Mouse (Mus musculus): Measurements from ENCODE around the gene Rab25.

The Rab25 gene

DNA sequence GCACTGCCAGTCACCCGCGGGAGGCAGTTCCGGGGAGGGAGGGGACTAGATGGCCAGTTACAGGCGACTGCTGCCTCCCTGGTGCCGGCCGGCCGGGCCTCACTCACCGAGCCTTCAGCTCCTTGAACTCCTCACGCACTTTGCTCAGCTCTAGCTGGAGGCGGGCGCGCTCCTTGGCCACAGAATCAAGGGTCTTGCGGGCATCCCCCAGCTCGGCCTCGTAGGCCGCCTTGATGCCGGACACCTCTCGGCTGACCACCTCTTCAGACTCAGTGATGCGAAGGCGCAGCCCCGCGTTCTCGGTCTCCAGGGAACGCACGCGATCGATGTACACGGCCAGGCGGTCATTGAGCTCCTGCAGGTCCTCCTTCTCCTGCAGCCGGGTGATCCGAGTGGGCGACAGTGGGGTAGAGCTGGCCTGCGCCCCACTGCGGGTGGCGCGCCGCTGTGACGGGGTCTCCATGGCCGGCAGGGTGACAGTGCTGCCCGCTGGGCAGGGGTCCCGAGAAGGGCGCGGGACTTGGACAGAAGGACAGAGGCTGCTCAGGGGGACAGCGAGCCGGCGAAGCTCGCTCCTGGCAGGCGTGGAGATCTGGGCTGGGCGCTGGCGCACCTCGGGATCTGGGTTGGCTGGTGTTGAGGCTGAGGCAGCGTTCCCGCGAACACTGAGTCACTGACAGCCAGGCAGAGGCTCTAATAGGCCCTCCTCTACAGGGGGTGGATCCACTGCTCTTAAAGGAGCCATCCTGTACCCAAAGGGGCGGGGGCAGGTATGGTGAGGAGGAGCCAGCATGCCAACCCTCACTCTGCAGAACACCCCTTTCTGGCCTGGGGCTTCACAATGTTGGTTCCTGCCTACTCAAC lies 45.2 kb downstream of the Rab25 start:
- peak; percentile 95 for DNase-seq

DNA sequence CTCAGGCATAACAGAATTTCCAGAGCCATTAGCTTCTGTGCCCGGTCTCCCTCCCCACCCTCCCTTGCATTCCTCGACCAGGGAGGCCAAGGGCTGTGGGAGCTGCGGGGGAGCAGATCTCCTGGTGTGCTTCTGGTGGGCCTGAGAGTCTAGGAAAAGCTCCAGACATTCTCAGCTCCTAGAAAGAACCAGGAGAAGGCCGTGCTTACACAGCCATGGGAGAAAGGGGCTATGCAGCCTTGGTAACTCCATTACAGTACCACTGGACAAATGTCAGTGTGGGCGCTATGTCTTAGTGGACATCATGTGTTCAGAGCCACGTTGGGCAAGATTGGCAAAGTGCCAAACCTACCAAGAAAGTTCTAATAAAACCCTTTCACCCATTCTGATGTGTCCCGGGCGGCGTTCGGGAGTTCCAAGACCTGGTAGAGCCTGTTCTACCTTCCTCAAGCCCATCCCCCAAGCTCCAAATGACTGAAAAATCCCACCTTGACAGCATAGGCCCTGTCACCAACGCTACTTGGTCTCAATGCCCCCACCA lies 46.0 kb downstream of the Rab25 start:
- peak; percentile 69 for DNase-seq

DNA sequence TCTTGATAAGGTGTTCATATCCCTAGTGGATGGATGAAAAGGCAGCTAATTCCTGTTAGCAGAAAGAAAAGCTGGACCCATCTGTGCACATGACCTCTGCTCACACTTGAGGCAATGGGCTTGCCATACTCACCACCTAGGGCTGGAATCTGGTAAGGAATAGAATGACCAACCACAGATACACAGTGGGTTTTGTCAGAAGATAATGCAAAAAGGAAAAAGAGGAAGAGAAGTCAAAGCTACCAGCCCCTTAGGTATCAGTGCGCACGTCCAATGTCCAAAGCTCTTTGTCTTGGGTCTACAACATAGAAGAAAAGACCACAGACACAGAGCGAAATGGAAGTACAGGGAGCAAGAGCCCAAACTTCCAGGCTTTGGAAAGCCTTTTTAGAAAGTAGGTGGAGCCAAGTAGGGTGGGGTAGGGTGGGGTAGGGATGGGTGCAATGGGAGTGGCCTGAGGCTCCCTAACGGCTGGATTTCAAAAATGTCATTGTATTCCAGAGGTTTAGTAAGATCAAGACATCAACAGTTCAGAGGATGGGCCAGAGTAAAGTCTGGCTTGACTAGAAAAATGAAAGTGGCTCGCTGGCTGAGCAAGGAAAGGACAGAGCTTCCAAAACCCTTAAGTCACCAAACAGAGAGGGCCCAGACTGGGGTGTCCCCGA lies 46.6 kb downstream of the Rab25 start:
- DNase-seq = no peak

DNA sequence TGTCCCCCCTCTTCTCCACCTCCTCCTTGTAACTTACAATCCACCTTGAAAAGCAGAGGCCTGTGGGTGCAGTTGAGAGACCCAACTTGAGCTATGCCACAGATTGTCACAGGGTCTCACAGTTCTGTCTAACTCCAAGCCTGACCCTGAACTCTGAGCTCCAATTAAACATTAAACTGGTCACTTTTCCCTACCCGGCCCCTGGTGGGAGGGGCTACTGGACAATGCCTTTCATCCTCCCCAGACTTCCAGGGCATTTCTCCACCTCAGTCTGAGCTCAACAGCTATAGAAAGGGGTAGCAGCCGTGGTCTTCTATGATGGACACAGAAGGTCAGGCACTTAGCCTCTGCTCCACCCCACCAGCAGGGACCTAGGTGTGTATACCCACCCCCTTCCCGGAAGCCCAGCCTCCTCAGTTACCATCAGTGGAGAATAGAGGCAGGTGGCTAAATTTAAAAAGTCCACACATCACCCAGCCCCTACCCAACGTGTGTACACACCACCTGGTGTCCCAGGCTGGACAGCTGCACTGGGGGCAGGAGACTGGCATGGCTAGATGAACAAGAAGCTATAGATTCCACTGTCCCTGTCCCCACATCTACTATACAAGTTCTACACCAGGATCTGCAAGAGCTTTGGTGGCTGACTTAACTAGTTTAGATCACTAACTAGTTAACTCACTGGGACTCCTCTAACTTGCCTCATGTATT lies 47.3 kb downstream of the Rab25 start:
- no peak for DNase-seq

DNA sequence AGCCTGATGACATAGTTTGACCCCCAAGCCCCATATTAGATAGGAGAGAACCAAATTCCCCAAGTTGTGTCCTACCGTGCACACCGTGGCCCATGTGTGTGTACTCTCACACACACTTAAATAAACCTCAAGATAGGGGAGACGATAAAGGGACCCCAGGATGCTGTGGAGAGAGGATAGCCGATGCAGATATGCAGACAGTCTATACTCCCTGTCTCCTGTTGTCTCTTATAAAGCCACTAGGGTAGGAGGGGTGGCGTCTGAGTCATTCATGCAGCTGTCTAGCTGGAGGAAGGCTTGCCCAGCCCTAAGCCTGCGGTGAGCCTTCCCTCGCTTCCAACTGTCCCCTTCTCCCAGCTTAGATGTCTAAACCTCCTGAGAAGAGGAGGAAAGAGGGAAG lies 48.0 kb downstream of the Rab25 start:
- no peak for DNase-seq

DNA sequence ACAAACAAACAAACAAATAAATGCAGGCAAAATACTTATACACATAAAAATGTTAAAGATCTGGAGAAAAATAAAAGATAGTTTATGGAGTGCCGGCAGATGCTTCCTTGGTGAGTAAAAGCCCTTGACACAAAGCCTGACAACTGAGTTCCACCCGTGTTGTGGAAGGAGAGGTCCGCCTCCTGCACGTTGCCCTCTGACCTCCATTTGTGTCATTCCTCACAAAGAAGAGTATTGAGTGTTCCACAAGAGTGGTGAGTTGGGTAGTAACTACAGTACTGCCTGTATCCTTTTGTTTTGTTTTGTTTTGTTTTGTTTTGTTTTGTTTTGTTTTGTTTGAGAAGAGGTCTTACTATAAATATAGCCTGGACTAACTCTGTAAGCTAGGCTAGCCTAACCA lies 48.5 kb downstream of the Rab25 start:
- DNase-seq = no peak

DNA sequence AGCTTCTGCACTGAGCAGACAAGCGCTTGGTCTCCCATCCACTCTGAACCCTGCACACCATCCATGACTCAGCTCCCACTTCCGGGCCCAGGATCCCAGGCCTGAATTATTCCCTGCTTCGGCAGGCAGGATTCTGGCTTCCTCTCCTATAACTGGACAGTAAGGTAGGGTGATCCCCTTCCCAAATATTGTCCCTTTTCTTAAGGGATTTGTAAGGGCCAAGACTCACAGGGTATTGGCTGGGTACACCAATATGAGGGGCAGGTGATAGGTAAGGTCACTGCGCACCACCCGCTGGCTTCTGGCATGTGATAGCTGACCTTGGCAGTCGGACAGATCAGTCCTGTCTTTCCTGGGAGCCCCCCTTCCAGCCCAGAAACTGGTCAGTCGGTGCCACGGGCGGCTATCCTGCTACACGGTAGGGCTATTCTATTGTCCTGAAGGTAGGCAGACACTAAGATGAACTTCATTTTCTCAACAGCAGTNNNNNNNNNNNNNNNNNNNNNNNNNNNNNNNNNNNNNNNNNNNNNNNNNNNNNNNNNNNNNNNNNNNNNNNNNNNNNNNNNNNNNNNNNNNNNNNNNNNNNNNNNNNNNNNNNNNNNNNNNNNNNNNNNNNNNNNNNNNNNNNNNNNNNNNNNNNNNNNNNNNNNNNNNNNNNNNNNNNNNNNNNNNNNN lies 52.2 kb downstream of the Rab25 start:
- no peak for DNase-seq

DNA sequence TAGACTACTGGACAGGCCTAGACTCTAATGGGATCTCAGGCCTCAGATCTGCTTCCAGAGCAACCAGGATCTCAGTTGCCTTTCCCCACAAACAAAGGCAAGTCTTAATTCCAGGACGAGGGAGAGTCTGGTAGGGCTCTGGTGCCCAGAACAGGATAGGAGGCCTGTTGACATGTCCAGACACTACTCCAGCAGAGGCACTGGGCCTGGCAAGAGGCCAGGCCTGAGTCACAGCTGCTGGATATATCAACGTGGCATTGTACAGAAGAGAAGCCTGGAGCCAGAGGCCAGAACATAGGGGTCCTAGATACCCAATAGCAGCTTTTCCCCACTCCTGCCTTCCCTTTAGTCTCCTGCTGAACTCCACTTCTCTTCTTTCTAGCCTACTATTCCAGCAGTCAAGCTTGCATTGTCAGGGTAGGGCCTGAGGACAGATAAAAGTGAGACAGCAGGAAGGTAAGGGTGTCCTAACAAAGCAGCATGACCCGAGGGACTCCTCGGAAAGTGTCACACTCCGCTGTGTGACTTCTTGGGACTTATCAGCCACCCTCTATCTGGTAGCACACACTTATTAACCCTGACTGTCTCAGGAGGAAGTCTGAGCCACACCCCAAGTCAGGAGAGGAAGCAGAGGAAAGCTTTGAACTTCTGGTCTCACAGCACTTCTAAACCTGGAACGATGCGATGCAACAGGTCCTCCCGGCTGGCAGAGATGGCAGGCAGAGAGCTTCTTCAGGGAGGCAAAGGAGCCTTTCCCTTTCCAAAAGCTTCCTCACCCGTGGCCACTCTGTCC lies 53.1 kb downstream of the Rab25 start:
- no peak for DNase-seq

DNA sequence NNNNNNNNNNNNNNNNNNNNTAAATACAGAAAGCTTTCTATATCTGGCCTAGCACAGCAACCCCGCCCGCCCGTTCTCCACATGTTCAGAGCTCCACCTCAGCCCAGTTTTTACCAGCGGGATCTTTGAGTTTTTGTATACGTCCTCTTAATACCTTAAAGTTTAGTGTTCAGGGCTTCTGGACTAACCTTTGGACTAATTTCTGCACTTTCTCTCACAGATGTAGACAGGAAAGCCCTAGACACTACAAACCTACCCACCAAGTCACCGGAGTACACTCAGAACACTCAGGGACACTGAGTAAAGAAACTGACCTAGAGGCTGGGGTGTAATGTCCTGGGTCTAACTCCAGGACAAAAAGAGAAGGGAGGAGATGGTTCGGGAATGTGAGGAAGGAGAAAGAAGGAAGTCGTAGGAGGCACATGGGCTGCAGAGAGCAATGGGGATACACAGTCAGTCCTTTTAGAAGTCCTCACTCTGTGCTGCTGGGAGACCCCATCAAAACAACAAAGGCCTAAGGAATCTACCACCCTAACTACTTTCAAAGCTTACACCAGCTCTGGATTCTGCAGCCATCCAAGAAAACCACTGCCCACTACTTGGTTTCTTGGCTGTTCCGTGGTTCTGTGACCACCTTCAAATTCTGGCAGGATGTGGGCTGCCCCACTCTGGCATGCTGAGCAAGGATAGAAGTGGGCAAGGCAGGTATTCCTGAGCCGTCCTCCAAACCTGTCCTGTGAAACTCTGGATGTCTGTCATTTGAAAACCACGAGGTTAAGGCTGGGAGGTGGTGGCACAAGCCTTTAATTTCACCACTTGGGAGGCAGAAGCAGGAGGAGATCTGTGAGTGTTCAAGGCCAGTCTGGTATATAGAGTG lies 54.2 kb downstream of the Rab25 start:
- no peak for DNase-seq

Measured in cerebellum, adult 9-10 months (tissue).